14 mouse cellular contexts compared by ENCODE assay signal in the genomic region with DNA sequence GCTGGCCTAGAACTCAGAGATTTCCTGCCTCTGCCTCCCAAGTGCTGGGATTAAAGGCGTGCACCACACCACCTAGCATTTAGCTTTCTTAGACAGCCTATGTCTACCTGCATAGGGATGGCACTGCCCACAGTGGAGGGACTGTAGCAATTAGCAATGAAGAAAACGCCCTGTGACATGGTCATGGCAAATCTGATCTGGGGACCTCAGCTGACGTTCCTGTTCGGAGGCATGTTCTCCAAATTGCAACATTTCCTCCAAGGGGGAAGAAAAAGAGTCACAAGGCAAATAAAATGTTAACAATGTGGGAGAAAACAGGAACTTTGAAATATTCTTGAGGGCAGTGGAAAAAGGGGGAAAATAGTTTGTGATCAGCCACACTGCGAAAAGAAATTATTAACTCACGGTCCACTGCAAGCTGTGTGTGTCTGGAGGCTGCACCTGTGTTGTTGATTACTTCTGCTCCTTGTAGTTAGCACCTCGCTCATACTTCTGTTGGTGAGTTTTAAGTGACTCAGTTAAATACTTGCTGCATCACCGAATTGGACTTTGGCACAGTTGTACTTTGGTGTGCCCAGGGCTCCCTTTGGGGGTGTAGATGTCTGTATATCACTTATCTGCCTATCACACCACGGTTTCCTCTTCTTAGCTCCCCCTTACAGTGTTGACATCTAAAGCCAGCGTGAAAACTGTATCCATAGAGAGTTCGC. TPM values are rescaled to one million over a fixed set of nuclear protein-coding genes. Genes with fewer than 3 reads are reported as not detected.
DNase-seq lines count a peak whose midpoint lies in the region; ATAC-seq lines count a peak whose summit lies in the region.
"Had no signal": no experiment of that assay in that cellular context is flagged by ENCODE, and none has a peak within 500 bp of the region (broad histone marks: within the 10 kb centered on the region; RNA-seq: fewer than 3 reads in every experiment).

No protein-coding gene starts in this region.

- H3K9ac ChIP-seq in heart, embryonic 11.5 days (ENCODE audit: low read depth, low read length): no peak overlapping the region
- no peak overlapping the region for H3K9ac ChIP-seq in midbrain, embryonic 15.5 days
- H3K9ac ChIP-seq in midbrain, embryonic 16.5 days (ENCODE audit: low read depth, low read length): no peak overlapping the region
- H3K9ac ChIP-seq: embryonic facial prominence, embryonic 13.5 days; midbrain, embryonic 12.5 days had no signal

- no peaks in the 10 kb centered on the region for H3K9me3 ChIP-seq in heart, embryonic 11.5 days (replicated peaks; ENCODE audit: control insufficient read depth, low read length)
- H3K9me3 ChIP-seq in midbrain, embryonic 15.5 days: no peaks in the 10 kb centered on the region
- no peaks in the 10 kb centered on the region for H3K9me3 ChIP-seq in midbrain, embryonic 16.5 days (replicated peaks; ENCODE audit: control insufficient read depth, low read length, poor library complexity, severe bottlenecking)
- H3K9me3 ChIP-seq: embryonic facial prominence, embryonic 13.5 days; midbrain, embryonic 12.5 days had no signal

- no peaks in the 10 kb centered on the region for H3K27me3 ChIP-seq in heart, embryonic 11.5 days (ENCODE audit: control insufficient read depth, insufficient read depth, low read length)
- H3K27me3 ChIP-seq in midbrain, embryonic 15.5 days (replicated peaks): no peaks in the 10 kb centered on the region
- H3K27me3 ChIP-seq in midbrain, embryonic 16.5 days (ENCODE audit: control insufficient read depth, insufficient read depth, low read depth, low read length): no peaks in the 10 kb centered on the region
- H3K27me3 ChIP-seq: embryonic facial prominence, embryonic 13.5 days; midbrain, embryonic 12.5 days had no signal

- no peak for ATAC-seq in heart, embryonic 11.5 days (replicated peaks; ENCODE audit: insufficient number of reproducible peaks, low FRiP score, low TSS enrichment)
- peak; percentile 93 for ATAC-seq in megakaryocyte, adult 5-6 weeks (ENCODE audit: poor library complexity, severe bottlenecking)
- ATAC-seq in midbrain, embryonic 15.5 days (replicated peaks): no peak
- no peak for ATAC-seq in midbrain, embryonic 16.5 days

- no peak overlapping the region for H3K4me3 ChIP-seq in heart, embryonic 11.5 days (ENCODE audit: low read depth, low read length)
- peak overlapping the region; percentile 24; the same call in 1 of the 2 replicates for H3K4me3 ChIP-seq in brown adipose tissue, adult 24 weeks (ENCODE audit: insufficient read depth, low read depth, low read length)
- H3K4me3 ChIP-seq in midbrain, embryonic 15.5 days: no peak overlapping the region
- H3K4me3 ChIP-seq in midbrain, embryonic 16.5 days (ENCODE audit: low read depth, low read length): no peak overlapping the region
- H3K4me3 ChIP-seq: embryonic facial prominence, embryonic 13.5 days; midbrain, embryonic 12.5 days had no signal

- H3K36me3 ChIP-seq in heart, embryonic 11.5 days (ENCODE audit: control insufficient read depth, insufficient read depth, low read length): no peaks in the 10 kb centered on the region
- H3K36me3 ChIP-seq in midbrain, embryonic 15.5 days (replicated peaks): no peaks in the 10 kb centered on the region
- peaks cover 2% of the 10 kb centered on the region; the same call in 1 of the 2 replicates for H3K36me3 ChIP-seq in midbrain, embryonic 16.5 days (ENCODE audit: control insufficient read depth, insufficient read depth, low read length)
- H3K36me3 ChIP-seq: midbrain, embryonic 12.5 days had no signal

- no peak overlapping the region for H3K4me2 ChIP-seq in heart, embryonic 11.5 days
- H3K4me2 ChIP-seq in midbrain, embryonic 15.5 days: no peak overlapping the region
- H3K4me2 ChIP-seq in midbrain, embryonic 16.5 days (ENCODE audit: low read length): no peak overlapping the region
- H3K4me2 ChIP-seq: embryonic facial prominence, embryonic 13.5 days; midbrain, embryonic 12.5 days had no signal

- 84% methylated on average over 11 of the region's 11 CpGs for WGBS in heart, embryonic 11.5 days (ENCODE audit: insufficient replicate concordance)
- 91% methylated on average over 11 of the region's 11 CpGs for WGBS in midbrain, embryonic 15.5 days
- 92% methylated on average over 11 of the region's 11 CpGs for WGBS in midbrain, embryonic 16.5 days

- no peak overlapping the region for H3K27ac ChIP-seq in heart, embryonic 11.5 days (ENCODE audit: low read depth, low read length)
- H3K27ac ChIP-seq in brown adipose tissue, adult 24 weeks (replicated peaks; ENCODE audit: low read depth, low read length): peak overlapping the region; percentile 95
- no peak overlapping the region for H3K27ac ChIP-seq in midbrain, embryonic 15.5 days
- H3K27ac ChIP-seq in midbrain, embryonic 16.5 days (ENCODE audit: low read length): no peak overlapping the region
- H3K27ac ChIP-seq: embryonic facial prominence, embryonic 13.5 days; midbrain, embryonic 12.5 days had no signal

- no peaks in the 10 kb centered on the region for H3K4me1 ChIP-seq in heart, embryonic 11.5 days (ENCODE audit: control insufficient read depth, insufficient read depth, low read length)
- peaks cover 3% of the 10 kb centered on the region; the same call in 1 of the 2 replicates for H3K4me1 ChIP-seq in brown adipose tissue, adult 24 weeks (ENCODE audit: control insufficient read depth, insufficient read depth, insufficient read length, low read length)
- H3K4me1 ChIP-seq in midbrain, embryonic 15.5 days: no peaks in the 10 kb centered on the region
- H3K4me1 ChIP-seq in midbrain, embryonic 16.5 days (ENCODE audit: control insufficient read depth, insufficient read depth, low read length): no peaks in the 10 kb centered on the region
- H3K4me1 ChIP-seq: embryonic facial prominence, embryonic 13.5 days; midbrain, embryonic 12.5 days had no signal

- DNase-seq in heart, adult 18-20 months: peak; percentile 17 to 42
- peak; percentile 29 for DNase-seq in kidney, postnatal 10 days
- DNase-seq in cerebellum, postnatal 14 days: no peak
- DNase-seq: adrenal gland, adult 8-10 months; cerebellum, adult 2 months; left cerebral cortex, postnatal 4 days; right cerebral cortex, postnatal 4 days had no signal

RNA-seq across cellular contexts. Expression of gene Blvra, which starts 9.6 kb away (rescaled TPM):
- 10 to 100 TPM; 20.3 to 21.1 TPM for total RNA-seq in heart, adult 18-20 months (2021)
- polyA plus RNA-seq in heart, embryonic 11.5 days (2014; fragmentation: Nextera tagmentation; extraction: Ambion mirVana): 41.5 and 43.4 TPM in 2 replicates
- 68.1 and 106 TPM in 2 replicates for polyA plus RNA-seq in brown adipose tissue, adult 24 weeks (2012; ENCODE audit: insufficient read depth, insufficient read length, missing spikeins)
- 48.9 and 59.4 TPM in 2 replicates for total RNA-seq in megakaryocyte, adult 5-6 weeks (2015)
- total RNA-seq in megakaryocyte, adult 5-6 weeks (2017): 46.2 and 47.4 TPM in 2 replicates
- polyA plus RNA-seq in midbrain, embryonic 15.5 days (2015; fragmentation: Nextera tagmentation; extraction: Ambion mirVana): 27.3 and 28.2 TPM in 2 replicates
- 29.7 and 30.1 TPM in 2 replicates for polyA plus RNA-seq in midbrain, embryonic 16.5 days (2015; fragmentation: Nextera tagmentation; extraction: Ambion mirVana)

RNA-seq across cellular contexts. Expression of gene Ncaph, which starts 53.7 kb away (rescaled TPM):
- total RNA-seq in heart, adult 18-20 months (2021): 1 to 10 TPM in 1 of 2 experiments, under 1 TPM in 1; 0.79 to 1.3 TPM
- 62.6 and 65.2 TPM in 2 replicates for polyA plus RNA-seq in heart, embryonic 11.5 days (2014; fragmentation: Nextera tagmentation; extraction: Ambion mirVana)
- polyA plus RNA-seq in brown adipose tissue, adult 24 weeks (2012; ENCODE audit: insufficient read depth, insufficient read length, missing spikeins): 1.0 and 1.5 TPM in 2 replicates
- 61.6 and 71.8 TPM in 2 replicates for total RNA-seq in megakaryocyte, adult 5-6 weeks (2015)
- total RNA-seq in megakaryocyte, adult 5-6 weeks (2017): 88.2 and 93.2 TPM in 2 replicates
- 13.1 and 13.9 TPM in 2 replicates for polyA plus RNA-seq in midbrain, embryonic 15.5 days (2015; fragmentation: Nextera tagmentation; extraction: Ambion mirVana)
- 10.0 and 12.6 TPM in 2 replicates for polyA plus RNA-seq in midbrain, embryonic 16.5 days (2015; fragmentation: Nextera tagmentation; extraction: Ambion mirVana)

Comparison
In these comparisons a context has a peak if more than half of its experiments do, and no peak if none do; other contexts are left out.
1. DNase-seq: peak in heart, adult 18-20 months (2 of 2) and kidney, postnatal 10 days (single experiment); none in cerebellum, postnatal 14 days (0 of 2).